Mouse (Mus musculus): ENCODE data around the gene Timm8a2. TPM values are rescaled to one million over a fixed set of nuclear protein-coding genes. Genes with fewer than 3 reads are reported as not detected.

The Timm8a2 gene
- polyA plus RNA-seq, 1 experiment from 2014 or later = not detected

DNA sequence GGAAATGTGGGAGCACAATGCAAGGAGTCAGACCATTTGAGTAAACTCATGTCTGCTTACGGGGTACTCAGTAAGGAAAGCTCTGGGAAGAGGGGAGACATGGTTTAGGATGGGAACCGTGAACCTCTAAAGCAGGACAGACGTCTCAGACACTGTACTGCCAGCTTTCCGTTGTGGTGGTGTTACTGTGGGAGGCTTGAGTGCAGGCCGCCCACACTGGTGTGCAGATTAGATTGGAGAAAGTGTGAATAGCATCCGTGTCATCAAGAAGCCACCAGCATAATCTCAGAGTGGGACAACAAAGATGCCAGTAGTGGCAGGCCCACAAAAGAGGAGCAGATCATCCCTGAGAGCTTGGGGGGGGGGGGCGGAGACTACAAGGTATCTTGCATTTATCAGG, 32.2 kb upstream of the Timm8a2 start:
- Histone ChIP-seq H3K27me3 (ENCODE audit: control insufficient read depth, insufficient read depth, low read depth, low read length) (no peaks in the 10 kb centered on the region), H3K27ac (ENCODE audit: low read length) (no peak overlapping the region)

DNA sequence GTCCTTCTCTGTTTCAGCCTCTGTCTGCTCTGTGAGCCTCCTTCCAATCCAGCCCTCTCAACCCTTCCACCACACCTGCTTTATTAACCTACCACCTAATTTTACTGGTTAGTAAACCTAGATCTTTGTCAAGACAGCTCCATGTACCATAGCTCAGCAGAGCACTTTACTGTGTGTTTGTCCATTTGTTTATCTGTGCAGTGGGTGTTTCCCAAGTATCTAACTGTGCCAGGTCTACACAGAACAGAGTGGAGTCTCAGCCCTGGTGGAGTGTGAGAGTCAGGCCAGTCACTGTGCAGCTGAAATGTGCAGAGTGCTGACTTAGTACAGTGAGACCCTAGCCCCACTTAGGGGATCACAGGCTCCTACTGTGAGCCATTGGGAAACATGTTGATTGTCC, 30.7 kb upstream of the Timm8a2 start:
- H3K27ac ChIP-seq (ENCODE audit: low read length) = no peak overlapping the region
- no peak for ATAC-seq

More for the DNA sequence above, 32.2 kb upstream of the Timm8a2 start:
- Histone ChIP-seq H3K9me3 (replicated peaks; ENCODE audit: control insufficient read depth, low read length, poor library complexity, severe bottlenecking) (no peaks in the 10 kb centered on the region), H3K9ac (ENCODE audit: low read depth, low read length) (no peak overlapping the region), H3K4me1 (ENCODE audit: control insufficient read depth, insufficient read depth, low read length) (no peaks in the 10 kb centered on the region), H3K36me3 (ENCODE audit: control insufficient read depth, insufficient read depth, low read length) (no peaks in the 10 kb centered on the region), H3K4me2 (ENCODE audit: low read length) (no peak overlapping the region), H3K4me3 (ENCODE audit: low read depth, low read length) (no peak overlapping the region)
- no peak for ATAC-seq
- 87% methylated on average over 7 of the region's 7 CpGs for WGBS

DNA sequence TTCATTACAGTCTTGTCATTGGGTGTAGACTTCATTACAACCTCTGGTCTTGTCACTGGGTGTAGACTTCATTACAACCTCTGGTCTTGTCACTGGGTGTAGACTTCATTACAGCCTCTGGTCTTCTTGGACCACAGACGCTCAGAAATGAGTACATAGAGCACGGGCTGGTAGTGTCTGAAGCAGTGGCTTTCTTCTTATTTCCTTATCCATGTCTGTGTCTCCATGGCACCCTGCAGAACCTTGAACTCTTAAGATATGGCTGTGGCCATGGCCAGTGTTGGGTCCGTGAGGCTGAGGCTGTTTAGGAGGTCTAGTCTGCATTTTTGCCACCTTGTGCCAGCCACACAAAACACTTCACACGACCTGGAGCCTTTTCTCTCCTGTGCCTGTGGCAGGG, 26.2 kb upstream of the Timm8a2 start:
- Histone ChIP-seq H3K9ac (ENCODE audit: low read depth, low read length) (no peak overlapping the region), H3K9me3 (replicated peaks; ENCODE audit: control insufficient read depth, low read length, poor library complexity, severe bottlenecking) (no peaks in the 10 kb centered on the region), H3K4me2 (ENCODE audit: low read length) (no peak overlapping the region), H3K4me1 (ENCODE audit: control insufficient read depth, insufficient read depth, low read length) (no peaks in the 10 kb centered on the region), H3K4me3 (ENCODE audit: low read depth, low read length) (no peak overlapping the region), H3K27ac (ENCODE audit: low read length) (no peak overlapping the region), H3K36me3 (ENCODE audit: control insufficient read depth, insufficient read depth, low read length) (peaks cover 3% of the 10 kb centered on the region), H3K27me3 (ENCODE audit: control insufficient read depth, insufficient read depth, low read depth, low read length) (no peaks in the 10 kb centered on the region)
- WGBS = 95% methylated on average over 4 of the region's 4 CpGs
- ATAC-seq = no peak

More for the DNA sequence above, 30.7 kb upstream of the Timm8a2 start:
- Histone ChIP-seq H3K36me3 (ENCODE audit: control insufficient read depth, insufficient read depth, low read length) (0 out of 2 replicates have a peak, but pooled peaks cover 2% of the 10 kb centered on the region), H3K27me3 (ENCODE audit: control insufficient read depth, insufficient read depth, low read depth, low read length) (no peaks in the 10 kb centered on the region), H3K9ac (ENCODE audit: low read depth, low read length) (no peak overlapping the region), H3K9me3 (replicated peaks; ENCODE audit: control insufficient read depth, low read length, poor library complexity, severe bottlenecking) (no peaks in the 10 kb centered on the region), H3K4me2 (ENCODE audit: low read length) (no peak overlapping the region), H3K4me3 (ENCODE audit: low read depth, low read length) (no peak overlapping the region), H3K4me1 (ENCODE audit: control insufficient read depth, insufficient read depth, low read length) (no peaks in the 10 kb centered on the region)

DNA sequence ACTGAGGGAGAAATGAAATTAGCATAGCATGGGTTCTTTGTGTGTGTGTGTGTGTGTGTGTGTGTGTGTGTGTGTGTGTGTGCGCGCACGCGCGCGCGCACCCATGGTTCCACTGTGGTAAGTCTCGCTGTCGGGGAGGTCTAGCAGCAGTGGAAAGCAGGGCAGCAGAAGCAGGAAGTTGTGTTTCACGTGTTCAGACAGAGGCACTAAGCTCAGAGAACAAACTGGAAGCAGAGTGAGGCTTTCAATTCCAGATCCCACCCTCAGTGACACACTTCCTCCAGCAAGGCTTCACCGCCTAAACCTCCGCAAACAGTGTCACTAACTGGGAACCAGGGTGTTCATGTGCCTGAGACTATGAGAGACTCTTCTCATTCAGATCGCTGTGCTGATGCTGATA, 25.0 kb upstream of the Timm8a2 start:
- H3K4me3 ChIP-seq (ENCODE audit: low read depth, low read length) = no peak overlapping the region
- WGBS = 87% methylated on average over 13 of the region's 13 CpGs
- no peak overlapping the region for H3K9ac ChIP-seq (ENCODE audit: low read depth, low read length)
- H3K36me3 ChIP-seq (ENCODE audit: control insufficient read depth, insufficient read depth, low read length) = peaks cover 3% of the 10 kb centered on the region
- H3K27me3 ChIP-seq (ENCODE audit: control insufficient read depth, insufficient read depth, low read depth, low read length) = no peaks in the 10 kb centered on the region
- no peaks in the 10 kb centered on the region for H3K9me3 ChIP-seq (replicated peaks; ENCODE audit: control insufficient read depth, low read length, poor library complexity, severe bottlenecking)
- no peak for ATAC-seq
- H3K4me2 ChIP-seq (ENCODE audit: low read length) = no peak overlapping the region
- no peaks in the 10 kb centered on the region for H3K4me1 ChIP-seq (ENCODE audit: control insufficient read depth, insufficient read depth, low read length)
- H3K27ac ChIP-seq (ENCODE audit: low read length) = no peak overlapping the region

DNA sequence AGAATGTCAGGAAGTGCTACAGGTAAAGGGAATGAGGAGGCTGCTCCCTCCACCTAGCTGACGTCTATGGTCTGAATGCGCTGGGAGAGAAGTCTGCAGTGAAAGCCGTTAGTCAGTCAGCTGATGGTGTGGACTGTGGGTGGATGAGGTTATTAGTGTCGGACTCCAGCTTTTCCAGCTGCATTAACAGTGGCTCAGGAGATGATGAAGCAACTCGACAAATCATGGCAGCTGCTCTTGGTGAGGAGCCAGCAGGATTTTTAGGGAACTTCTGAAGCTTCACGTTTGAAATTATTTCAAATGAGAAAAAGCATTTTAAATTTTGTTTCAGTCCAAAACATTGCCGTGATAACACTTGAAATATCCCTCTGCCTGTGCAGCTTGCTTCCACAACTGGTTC, 24.2 kb upstream of the Timm8a2 start:
- H3K4me1 ChIP-seq (ENCODE audit: control insufficient read depth, insufficient read depth, low read length) = no peaks in the 10 kb centered on the region
- no peak overlapping the region for H3K4me3 ChIP-seq (ENCODE audit: low read depth, low read length)
- ATAC-seq = no peak
- H3K27me3 ChIP-seq (ENCODE audit: control insufficient read depth, insufficient read depth, low read depth, low read length) = no peaks in the 10 kb centered on the region
- no peak overlapping the region for H3K4me2 ChIP-seq (ENCODE audit: low read length)
- H3K9ac ChIP-seq (ENCODE audit: low read depth, low read length) = no peak overlapping the region
- H3K9me3 ChIP-seq (replicated peaks; ENCODE audit: control insufficient read depth, low read length, poor library complexity, severe bottlenecking) = no peaks in the 10 kb centered on the region
- 77% methylated on average over 7 of the region's 7 CpGs for WGBS
- H3K36me3 ChIP-seq (ENCODE audit: control insufficient read depth, insufficient read depth, low read length) = peaks cover 3% of the 10 kb centered on the region
- no peak overlapping the region for H3K27ac ChIP-seq (ENCODE audit: low read length)

DNA sequence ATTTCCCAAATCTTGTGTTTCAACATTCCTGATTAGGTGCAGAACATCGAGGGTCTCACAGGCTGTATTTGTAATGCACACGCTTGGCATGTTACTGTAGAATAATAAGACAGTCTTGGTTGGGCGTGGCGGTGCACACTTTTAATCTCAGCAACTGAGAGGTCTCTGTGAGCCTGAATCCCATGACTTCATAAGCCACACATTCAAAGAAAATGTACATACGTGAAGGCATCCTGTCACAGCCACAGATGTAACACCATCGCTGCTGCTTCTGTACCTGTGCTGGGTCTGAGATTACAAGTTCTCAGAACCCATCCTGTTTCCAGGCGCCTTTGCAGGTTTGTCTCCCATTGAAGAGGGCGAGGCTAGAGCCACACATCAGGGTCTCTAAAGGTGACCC, 22.7 kb upstream of the Timm8a2 start:
- H3K27me3 ChIP-seq (ENCODE audit: control insufficient read depth, insufficient read depth, low read depth, low read length) = no peaks in the 10 kb centered on the region
- H3K9ac ChIP-seq (ENCODE audit: low read depth, low read length) = no peak overlapping the region
- no peak overlapping the region for H3K4me2 ChIP-seq (ENCODE audit: low read length)
- no peaks in the 10 kb centered on the region for H3K9me3 ChIP-seq (replicated peaks; ENCODE audit: control insufficient read depth, low read length, poor library complexity, severe bottlenecking)
- 96% methylated on average over 8 of the region's 8 CpGs for WGBS
- ATAC-seq = no peak
- peaks cover 3% of the 10 kb centered on the region for H3K36me3 ChIP-seq (ENCODE audit: control insufficient read depth, insufficient read depth, low read length)
- H3K4me1 ChIP-seq (ENCODE audit: control insufficient read depth, insufficient read depth, low read length) = no peaks in the 10 kb centered on the region
- no peak overlapping the region for H3K27ac ChIP-seq (ENCODE audit: low read length)
- H3K4me3 ChIP-seq (ENCODE audit: low read depth, low read length) = no peak overlapping the region

DNA sequence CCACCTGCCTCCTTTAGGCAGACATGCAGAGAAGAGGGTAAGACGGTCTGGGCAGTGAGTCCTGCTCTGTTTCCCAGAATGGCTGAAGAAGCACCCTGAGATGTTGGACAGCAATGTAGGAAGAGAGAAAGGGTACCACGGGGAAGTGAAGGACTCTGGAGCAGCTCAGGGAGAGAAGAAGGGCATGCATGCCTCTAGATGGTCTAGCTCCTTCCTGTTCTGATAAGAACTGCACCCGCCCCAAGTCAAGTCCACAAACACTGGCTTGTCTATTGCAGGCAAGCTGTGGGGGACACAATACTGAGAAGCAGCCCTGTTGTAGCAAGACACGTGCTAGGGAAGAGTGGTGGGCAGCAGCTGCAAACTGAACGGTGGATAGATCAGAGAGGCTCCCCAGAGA, 22.3 kb upstream of the Timm8a2 start:
- 76% methylated on average over 5 of the region's 5 CpGs for WGBS
- Histone ChIP-seq H3K9me3 (replicated peaks; ENCODE audit: control insufficient read depth, low read length, poor library complexity, severe bottlenecking) (no peaks in the 10 kb centered on the region), H3K4me2 (ENCODE audit: low read length) (no peak overlapping the region), H3K27me3 (ENCODE audit: control insufficient read depth, insufficient read depth, low read depth, low read length) (no peaks in the 10 kb centered on the region), H3K4me3 (ENCODE audit: low read depth, low read length) (no peak overlapping the region), H3K4me1 (ENCODE audit: control insufficient read depth, insufficient read depth, low read length) (no peaks in the 10 kb centered on the region), H3K36me3 (ENCODE audit: control insufficient read depth, insufficient read depth, low read length) (peaks cover 3% of the 10 kb centered on the region), H3K27ac (ENCODE audit: low read length) (no peak overlapping the region), H3K9ac (ENCODE audit: low read depth, low read length) (no peak overlapping the region)
- ATAC-seq = no peak

DNA sequence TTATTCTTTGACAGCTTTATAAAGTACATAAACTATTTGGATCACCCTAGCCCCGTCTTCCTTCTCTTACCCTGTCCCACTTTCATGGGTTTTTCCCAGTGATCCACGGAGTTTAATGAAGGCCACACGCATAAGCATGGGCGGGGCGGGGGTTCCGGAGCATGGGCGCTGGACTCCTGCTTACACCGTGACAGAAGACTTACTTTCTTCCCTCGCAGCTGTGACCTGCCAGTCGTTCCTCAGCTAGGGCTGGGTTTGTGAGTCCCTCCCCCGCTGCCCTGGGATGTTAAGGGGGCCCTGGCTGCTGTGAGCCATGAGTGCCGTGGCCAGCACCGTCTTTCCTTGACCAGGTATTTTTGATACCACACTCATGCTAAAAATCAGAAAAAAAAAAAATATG, 21.7 kb upstream of the Timm8a2 start:
- Histone ChIP-seq H3K9me3 (replicated peaks; ENCODE audit: control insufficient read depth, low read length, poor library complexity, severe bottlenecking) (no peaks in the 10 kb centered on the region), H3K27ac (ENCODE audit: low read length) (no peak overlapping the region), H3K4me3 (ENCODE audit: low read depth, low read length) (no peak overlapping the region), H3K4me1 (ENCODE audit: control insufficient read depth, insufficient read depth, low read length) (no peaks in the 10 kb centered on the region), H3K27me3 (ENCODE audit: control insufficient read depth, insufficient read depth, low read depth, low read length) (no peaks in the 10 kb centered on the region), H3K36me3 (ENCODE audit: control insufficient read depth, insufficient read depth, low read length) (peaks cover 3% of the 10 kb centered on the region), H3K9ac (ENCODE audit: low read depth, low read length) (no peak overlapping the region), H3K4me2 (ENCODE audit: low read length) (no peak overlapping the region)
- 79% methylated on average over 13 of the region's 13 CpGs for WGBS
- no peak for ATAC-seq

DNA sequence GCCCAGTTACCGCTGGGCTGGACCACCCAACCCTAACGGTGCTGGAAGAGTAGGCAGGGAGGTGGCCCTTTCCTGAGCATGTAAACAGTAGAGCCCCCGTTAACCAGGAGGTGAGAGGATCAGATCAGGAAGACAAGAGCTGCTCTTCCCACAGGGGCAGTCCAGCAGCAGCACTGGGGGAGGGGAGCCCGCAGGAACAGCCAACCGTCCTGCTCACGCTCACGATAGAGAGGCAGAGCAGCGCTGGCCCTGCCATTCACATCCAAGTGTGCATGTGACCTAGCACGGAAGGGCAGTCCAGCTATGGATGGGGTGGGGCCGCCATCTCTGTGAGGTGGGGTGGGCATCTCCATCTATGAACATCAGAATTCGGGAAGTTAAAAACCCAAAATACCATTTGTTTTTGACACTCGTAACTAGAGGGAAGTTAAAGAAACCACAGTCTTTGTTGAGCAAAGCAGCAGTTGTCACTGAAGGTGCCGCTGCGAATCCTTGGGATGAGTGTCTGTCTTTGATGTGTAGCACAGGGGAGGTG, 21.0 kb upstream of the Timm8a2 start:
- Histone ChIP-seq H3K27ac (ENCODE audit: low read length) (no peak overlapping the region), H3K4me2 (ENCODE audit: low read length) (no peak overlapping the region), H3K4me1 (ENCODE audit: control insufficient read depth, insufficient read depth, low read length) (no peaks in the 10 kb centered on the region), H3K4me3 (ENCODE audit: low read depth, low read length) (no peak overlapping the region), H3K36me3 (ENCODE audit: control insufficient read depth, insufficient read depth, low read length) (peaks cover 3% of the 10 kb centered on the region), H3K27me3 (ENCODE audit: control insufficient read depth, insufficient read depth, low read depth, low read length) (no peaks in the 10 kb centered on the region), H3K9ac (ENCODE audit: low read depth, low read length) (no peak overlapping the region), H3K9me3 (replicated peaks; ENCODE audit: control insufficient read depth, low read length, poor library complexity, severe bottlenecking) (no peaks in the 10 kb centered on the region)
- ATAC-seq = no peak
- 85% methylated on average over 14 of the region's 14 CpGs for WGBS
